Mouse (Mus musculus) small intestine, adult 2 months (tissue): ENCODE data around the gene Ms4a4c.

Source experiments
- CTCF ChIP-seq: fragments of 200-500 bp; IDR thresholded peaks from 2 replicates; pipeline ENCODE4 v1.5.1; 2012; ENCODE audit warnings: low read depth, mild to moderate bottlenecking, control low read depth, inconsistent platforms, low read length, moderate library complexity, mixed read lengths; ENCODE audit not compliant: insufficient replicate concordance, insufficient read length; ENCODE audit errors: extremely low read depth
- POLR2A ChIP-seq: fragments of 200-500 bp; IDR thresholded peaks from 2 replicates; pipeline ENCODE4 v1.6.1; 2012; ENCODE audit warnings: low read depth, mild to moderate bottlenecking, control low read depth, inconsistent platforms, low read length, moderate library complexity

DNA sequence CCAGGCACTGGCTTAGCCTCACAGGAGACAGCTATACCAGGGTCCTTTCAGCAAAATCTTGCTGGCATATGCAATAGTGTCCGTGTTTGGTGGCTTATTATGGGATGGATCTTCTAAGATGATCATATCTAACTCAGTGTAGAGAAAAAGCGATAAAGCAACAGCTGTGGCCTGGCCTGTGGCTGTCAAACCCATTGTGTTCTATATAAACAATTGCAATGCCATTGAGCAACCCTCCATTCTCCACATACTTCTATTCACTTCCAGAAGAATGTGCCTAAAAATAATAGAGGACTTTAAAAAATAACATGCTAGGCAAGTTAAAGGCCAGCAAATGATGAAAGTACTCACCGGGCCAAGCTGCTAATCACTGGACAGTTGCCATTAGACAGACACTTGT is 11.0 kb downstream of the Ms4a4c start:
- TF ChIP-seq CTCF, result no peak
- TF ChIP-seq POLR2A, result no peak
